Mouse (Mus musculus) kidney, embryonic 14.5 days (tissue): ENCODE data around the gene Mad2l2. TPM values are rescaled to one million over a fixed set of nuclear protein-coding genes. Genes with fewer than 3 reads are reported as not detected.
A peak's percentile ranks its signal among the peaks of the same experiment; 100 is the strongest.

Experiments used
- ATAC-seq: fragments of 200-750 bp; cut with Nextera tagmentation; 2 replicates; pipeline ENCODE4 v1.8.0; 2017; ENCODE audit warnings: moderate number of reproducible peaks, mild to moderate bottlenecking, moderate TSS enrichment, moderate library complexity; ENCODE audit not compliant: low FRiP score, low TSS enrichment
- H3K27ac ChIP-seq: fragments of 300-500 bp; sonication (generic); 2 replicates; pipeline ENCODE4 v1.5.1; 2014; ENCODE audit warnings: low read depth, mild to moderate bottlenecking, low read length, moderate library complexity, mixed read lengths
- H3K27me3 ChIP-seq: fragments of 300-500 bp; sonication (generic); 2 replicates; pipeline ENCODE4 v1.6.1; 2014; ENCODE audit warnings: mild to moderate bottlenecking, low read length; ENCODE audit not compliant: control insufficient read depth, insufficient read depth
- H3K36me3 ChIP-seq: fragments of 300-500 bp; sonication (generic); 2 replicates; pipeline ENCODE4 v1.6.1; 2014; ENCODE audit warnings: low read length, mixed read lengths; ENCODE audit not compliant: control insufficient read depth, insufficient read depth
- H3K4me1 ChIP-seq: fragments of 300-500 bp; sonication (generic); 2 replicates; pipeline ENCODE4 v1.6.1; 2014; ENCODE audit warnings: low read length, mixed read lengths; ENCODE audit not compliant: control insufficient read depth, insufficient read depth
- H3K4me2 ChIP-seq: fragments of 300-500 bp; sonication (generic); replicated peaks from 2 replicates; pipeline ENCODE4 v1.6.1; 2014; ENCODE audit warnings: low read depth, mild to moderate bottlenecking, low read length
- H3K4me3 ChIP-seq: fragments of 300-500 bp; sonication (generic); 2 replicates; pipeline ENCODE4 v1.5.1; 2014; ENCODE audit warnings: mild to moderate bottlenecking, low read length
- H3K9ac ChIP-seq: fragments of 300-500 bp; sonication (generic); 2 replicates; pipeline ENCODE4 v1.6.1; 2014; ENCODE audit warnings: low read depth, mild to moderate bottlenecking, low read length, moderate library complexity
- H3K9me3 ChIP-seq: fragments of 300-500 bp; sonication (generic); 2 replicates; pipeline ENCODE4 v1.6.1; 2016; ENCODE audit warnings: low read length; ENCODE audit not compliant: control insufficient read depth
- WGBS: fragments of 180-500 bp; shearing (Covaris S2); extraction: QIAGEN DNeasy Blood & Tissue Kit; methylation state at CpG from one replicate; pipeline ENCODE4 v1.1.7; 2014; 5-methylcytosine and 5-hydroxymethylcytosine counted together
- polyA plus RNA-seq: library from polyadenylated mRNA; unstranded; fragments of >200 nt; fragmentation: Nextera tagmentation; extraction: Ambion mirVana; gene quantifications from 2 replicates; pipeline ENCODE4 v1.2.1, GENCODE M21; 2014

Gene Mad2l2
- polyA plus RNA-seq, 1 experiment from 2014 or later = 81.1 TPM

DNA sequence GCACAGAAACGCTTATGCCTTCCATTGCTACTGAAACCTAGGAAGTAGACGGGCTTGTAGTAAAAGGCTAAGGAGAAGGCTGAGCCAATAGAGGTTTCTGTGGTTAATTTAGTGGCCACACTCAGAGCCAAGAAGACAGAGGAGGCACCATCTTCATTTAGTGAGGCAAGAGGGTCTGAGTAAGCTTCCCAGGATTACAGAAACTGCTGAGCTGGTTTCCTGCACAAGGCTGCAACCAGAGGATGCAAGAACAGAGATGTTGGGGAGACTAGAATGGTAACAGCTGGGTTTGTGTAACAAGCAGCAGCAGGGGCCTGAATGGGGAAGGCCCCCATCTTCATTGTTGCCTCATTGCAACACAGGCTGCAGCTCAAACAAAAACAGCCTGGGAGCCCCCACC lies 1.5 kb upstream of the Mad2l2 start:
- no peak overlapping the region for H3K27ac ChIP-seq
- no peaks in the 10 kb centered on the region for H3K36me3 ChIP-seq
- ATAC-seq = no peak
- no peaks in the 10 kb centered on the region for H3K9me3 ChIP-seq
- no peak overlapping the region for H3K9ac ChIP-seq
- WGBS = 63% methylated on average over 2 of the region's 2 CpGs
- no peak overlapping the region for H3K4me3 ChIP-seq
- 0 out of 2 replicates have a peak, but pooled peaks cover 10% of the 10 kb centered on the region for H3K4me1 ChIP-seq
- no peak overlapping the region for H3K4me2 ChIP-seq
- peaks cover 28% of the 10 kb centered on the region for H3K27me3 ChIP-seq

DNA sequence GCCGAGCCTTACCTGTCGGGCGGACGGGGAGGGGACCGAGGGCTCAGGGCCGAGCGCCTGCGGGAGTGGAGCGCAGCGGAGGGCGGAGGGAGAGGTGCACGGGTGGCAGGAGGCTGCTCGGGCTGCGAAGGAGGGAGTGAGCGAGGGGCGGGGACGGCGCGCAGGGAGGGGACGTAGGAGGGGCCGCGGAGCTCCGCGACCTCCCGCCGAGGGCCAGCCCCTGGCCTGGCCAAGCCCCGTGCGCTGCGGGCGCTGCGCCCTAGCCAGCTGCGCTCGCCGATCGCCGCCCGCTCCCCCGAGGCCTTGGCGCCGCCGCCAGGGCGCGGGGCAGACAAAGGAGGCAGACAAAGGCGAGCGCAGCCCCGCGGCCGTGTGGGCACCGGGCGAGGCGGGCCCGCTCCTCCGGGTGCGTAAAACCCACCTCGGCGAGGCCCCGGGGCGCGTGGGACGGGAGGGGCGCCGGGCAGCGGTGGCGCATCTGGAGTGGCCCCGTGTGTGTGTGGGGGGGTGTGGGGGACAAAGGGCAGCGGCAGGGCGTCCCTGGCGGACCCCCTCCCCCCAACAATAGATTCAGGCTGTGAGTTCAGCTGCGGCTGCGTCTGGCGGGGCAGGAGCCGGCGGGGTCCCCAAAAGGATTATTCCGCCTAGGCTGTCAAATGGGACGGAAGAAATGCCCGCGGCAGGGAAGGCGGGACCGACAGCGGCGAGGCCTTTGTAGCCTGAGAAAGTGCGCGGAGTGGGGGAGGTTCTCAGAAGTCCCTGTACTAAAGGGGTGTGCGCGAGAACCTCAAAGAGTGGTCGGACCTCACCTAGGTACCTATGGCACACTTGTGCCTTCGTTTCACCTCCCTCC lies 603 bp downstream of the Mad2l2 start, which contains the start of gene Draxin:
Gene Draxin (minus strand): TSS at position 138 of the 853 bp plus-strand sequence.
- WGBS = 1% methylated on average over 56 of the region's 87 CpGs
- Histone ChIP-seq H3K4me2 (peak within 1 kb of the TSS; percentile 98), H3K36me3 (no peaks in the 10 kb centered on the region), H3K9me3 (no peaks in the 10 kb centered on the region), H3K27ac (0 out of 2 replicates have a peak within 1 kb of the TSS, but pooled peaks have one; percentile 30), H3K9ac (peak within 1 kb of the TSS; percentile 75), H3K4me3 (peak within 1 kb of the TSS; percentile 67), H3K4me1 (0 out of 2 replicates have a peak, but pooled peaks cover 10% of the 10 kb centered on the region), H3K27me3 (peaks cover 28% of the 10 kb centered on the region)
- peak; percentile 93 for ATAC-seq

DNA sequence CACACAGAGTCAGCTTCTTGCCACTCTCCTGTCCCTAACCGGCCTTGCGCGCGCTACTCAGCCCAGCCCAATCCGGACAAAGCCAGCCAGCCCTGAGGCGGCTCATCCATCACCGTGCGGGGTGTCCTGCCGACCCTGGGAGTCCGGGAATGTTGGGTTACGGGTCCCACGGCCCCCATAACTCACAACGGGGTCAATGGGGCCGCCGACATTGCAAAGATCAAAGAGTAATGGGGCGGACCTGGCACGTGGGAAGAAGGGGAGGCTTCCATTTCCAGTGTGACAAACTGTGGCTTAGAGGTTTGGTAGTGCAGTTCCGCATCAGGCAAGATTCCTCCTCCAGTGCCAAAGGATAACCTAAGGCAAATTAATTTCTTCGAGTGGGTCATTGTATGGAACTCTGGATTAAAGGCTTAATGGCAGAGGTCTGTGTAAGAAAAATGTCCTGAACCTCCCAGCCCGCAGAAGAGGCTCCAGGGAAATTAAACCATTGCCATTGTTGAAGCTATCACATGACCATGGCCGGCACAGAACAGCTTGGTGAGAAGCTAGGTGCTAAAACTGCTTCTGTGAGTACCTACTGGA lies 1.4 kb downstream of the Mad2l2 start:
- Histone ChIP-seq H3K36me3 (no peaks in the 10 kb centered on the region), H3K4me3 (peak overlapping the region; percentile 67), H3K27me3 (peaks cover 28% of the 10 kb centered on the region), H3K4me2 (peak overlapping the region; percentile 98), H3K9me3 (no peaks in the 10 kb centered on the region), H3K9ac (no peak overlapping the region), H3K4me1 (0 out of 2 replicates have a peak, but pooled peaks cover 10% of the 10 kb centered on the region), H3K27ac (no peak overlapping the region)
- ATAC-seq = peak; percentile 69
- WGBS = 1% methylated on average over 21 of the region's 21 CpGs

DNA sequence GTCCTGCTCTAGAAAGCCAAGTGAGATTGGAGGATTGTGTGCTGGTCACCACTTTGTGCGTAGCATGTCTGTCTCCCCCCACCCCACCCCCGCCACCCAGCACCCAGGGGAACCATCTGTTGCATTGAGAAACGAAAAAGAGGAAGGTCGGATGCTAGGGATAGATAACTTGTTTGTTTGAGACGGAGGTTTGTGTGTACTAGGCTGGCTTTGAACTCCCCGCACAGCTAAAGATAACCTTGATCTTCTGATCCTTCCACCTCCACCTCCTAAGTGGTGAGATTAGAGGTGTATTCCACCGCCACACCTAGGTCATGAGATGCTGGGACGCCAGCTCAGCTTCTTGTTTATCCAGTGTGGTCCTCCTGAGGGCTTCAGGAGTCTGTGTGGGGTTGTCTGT lies 4.8 kb downstream of the Mad2l2 start:
- Histone ChIP-seq H3K4me1 (0 out of 2 replicates have a peak, but pooled peaks cover 12% of the 10 kb centered on the region), H3K9me3 (no peaks in the 10 kb centered on the region), H3K4me3 (no peak overlapping the region), H3K27me3 (peaks cover 11% of the 10 kb centered on the region), H3K36me3 (no peaks in the 10 kb centered on the region), H3K27ac (no peak overlapping the region), H3K9ac (no peak overlapping the region), H3K4me2 (no peak overlapping the region)
- WGBS = 88% methylated on average over 8 of the region's 8 CpGs
- ATAC-seq = no peak

DNA sequence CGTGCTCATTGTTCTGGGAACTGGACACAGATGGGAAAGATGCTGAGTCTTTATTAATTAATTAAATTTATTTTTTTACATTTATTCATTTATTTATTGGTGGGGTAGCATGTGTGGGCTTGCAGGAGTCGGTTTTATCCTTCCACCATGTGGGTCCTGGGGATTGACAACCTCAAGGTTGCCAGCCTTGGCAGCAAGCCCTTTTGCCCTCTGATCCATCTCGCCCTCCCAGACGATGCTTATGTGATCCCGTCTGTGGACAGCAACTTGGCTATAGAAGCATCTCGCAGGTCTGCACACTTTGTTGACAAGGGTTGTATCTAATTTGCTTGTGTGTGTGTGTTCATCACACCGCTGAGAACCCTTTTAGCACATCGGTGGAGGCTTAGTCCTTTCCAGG lies 7.3 kb downstream of the Mad2l2 start:
- no peak overlapping the region for H3K27ac ChIP-seq
- 75% methylated on average over 8 of the region's 8 CpGs for WGBS
- H3K9me3 ChIP-seq = no peaks in the 10 kb centered on the region

DNA sequence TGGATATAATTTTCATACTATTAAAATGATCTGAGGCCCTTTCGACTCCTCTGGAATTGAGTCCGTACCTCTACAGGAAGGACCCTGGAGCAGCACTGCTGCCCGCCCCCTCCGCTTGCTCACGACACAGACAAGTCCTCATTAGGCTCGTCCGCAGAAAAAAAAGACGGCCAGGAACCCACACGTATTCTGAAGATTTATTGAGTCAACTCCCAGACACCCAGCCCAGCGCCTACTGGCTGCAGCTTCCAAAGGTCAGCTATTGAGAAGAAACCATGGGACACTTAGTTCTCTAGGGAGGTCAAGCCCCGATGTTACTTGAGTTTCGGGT lies 9.5 kb downstream of the Mad2l2 start:
- peak overlapping the region; percentile 76 for H3K4me3 ChIP-seq
- H3K4me1 ChIP-seq = 0 out of 2 replicates have a peak, but pooled peaks cover 9% of the 10 kb centered on the region
- H3K9me3 ChIP-seq = no peaks in the 10 kb centered on the region
- 0 out of 2 replicates have a peak overlapping the region, but pooled peaks have one; percentile 94 for H3K27ac ChIP-seq
- peak overlapping the region; percentile 92 for H3K4me2 ChIP-seq
- H3K36me3 ChIP-seq = peaks cover 3% of the 10 kb centered on the region; the same call in 1 of the 2 replicates
- 0% methylated on average over 12 of the region's 12 CpGs for WGBS
- no peaks in the 10 kb centered on the region; the same call in 1 of the 2 replicates for H3K27me3 ChIP-seq
- no peak for ATAC-seq
- peak overlapping the region; percentile 70; the same call in 1 of the 2 replicates for H3K9ac ChIP-seq

More for the DNA sequence above, 7.3 kb downstream of the Mad2l2 start:
- ATAC-seq = no peak
- Histone ChIP-seq H3K4me2 (no peak overlapping the region), H3K36me3 (no peaks in the 10 kb centered on the region), H3K4me3 (no peak overlapping the region), H3K27me3 (no peaks in the 10 kb centered on the region; the same call in 1 of the 2 replicates), H3K9ac (no peak overlapping the region), H3K4me1 (0 out of 2 replicates have a peak, but pooled peaks cover 9% of the 10 kb centered on the region)

DNA sequence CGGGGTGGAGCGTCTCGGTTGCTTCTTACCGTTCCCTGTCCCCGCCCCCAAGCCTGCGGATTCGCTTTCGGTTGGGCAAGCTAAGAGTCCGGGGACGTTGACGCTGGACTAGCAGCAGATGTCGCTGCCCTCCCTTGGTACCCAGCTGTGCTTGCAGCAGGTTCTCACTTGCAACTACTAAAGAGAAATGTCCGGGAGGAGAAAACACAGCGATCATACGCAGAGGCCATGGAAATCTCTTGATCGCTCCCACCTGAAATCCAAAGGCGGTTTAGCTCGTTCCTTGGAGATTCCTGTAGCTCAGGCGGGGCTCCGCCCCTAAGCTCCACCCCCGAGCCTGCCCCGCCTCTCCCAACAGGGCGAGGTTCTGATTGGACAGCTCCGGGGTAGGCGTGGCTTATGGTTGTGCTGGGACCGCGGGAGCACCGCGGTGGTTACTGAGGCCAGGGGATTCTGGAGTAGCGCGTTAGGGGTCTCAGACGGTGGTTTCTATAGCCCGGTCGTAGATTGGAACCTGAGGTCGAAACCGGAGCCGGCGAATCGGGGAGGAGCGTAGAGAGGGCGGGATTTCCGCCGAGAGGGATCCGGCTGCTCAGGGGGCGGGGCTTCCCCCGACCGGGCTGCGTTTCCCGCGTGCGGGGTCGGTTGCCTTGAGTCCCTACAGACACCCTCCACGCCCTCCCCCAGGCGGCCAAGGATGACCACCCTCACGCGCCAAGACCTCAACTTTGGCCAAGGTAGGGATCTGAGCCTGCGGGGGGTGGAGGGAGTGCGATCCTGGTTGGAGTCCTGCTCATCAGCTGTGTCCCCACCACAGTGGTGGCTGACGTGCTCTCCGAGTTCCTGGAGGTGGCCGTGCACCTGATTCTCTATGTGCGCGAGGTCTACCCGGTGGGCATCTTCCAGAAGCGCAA lies 10.2 kb downstream of the Mad2l2 start:
- Histone ChIP-seq H3K9me3 (no peaks in the 10 kb centered on the region), H3K27me3 (no peaks in the 10 kb centered on the region; the same call in 1 of the 2 replicates), H3K4me2 (peak overlapping the region; percentile 92), H3K4me3 (peak overlapping the region; percentile 76), H3K9ac (peak overlapping the region; percentile 70), H3K27ac (peak overlapping the region; percentile 94), H3K36me3 (peaks cover 5% of the 10 kb centered on the region; the same call in 1 of the 2 replicates), H3K4me1 (0 out of 2 replicates have a peak, but pooled peaks cover 9% of the 10 kb centered on the region)
- peak; percentile 95 for ATAC-seq
- WGBS = under 1% methylated on average over 64 of the region's 65 CpGs

DNA sequence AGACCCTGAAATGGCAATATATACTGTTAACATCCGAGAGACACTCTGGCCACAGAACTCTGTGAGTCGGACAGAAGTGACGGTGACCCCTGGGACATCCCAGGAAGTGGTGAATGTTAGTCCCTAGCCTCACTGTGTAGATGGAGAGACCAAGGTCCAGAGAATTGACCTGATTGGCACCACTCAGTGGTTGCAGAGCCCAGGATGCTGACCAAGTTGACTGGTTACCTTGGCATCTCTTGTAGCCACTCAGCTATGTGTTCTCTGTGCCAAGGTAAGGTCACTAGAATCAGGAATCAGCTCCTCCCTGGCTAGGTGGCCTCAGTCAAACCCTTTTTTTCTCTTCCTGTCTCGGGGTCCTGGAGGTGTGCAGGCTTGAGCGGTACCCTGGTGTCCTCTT lies 13.5 kb downstream of the Mad2l2 start:
- Histone ChIP-seq H3K4me3 (no peak overlapping the region), H3K4me2 (no peak overlapping the region), H3K4me1 (0 out of 2 replicates have a peak, but pooled peaks cover 9% of the 10 kb centered on the region), H3K27ac (no peak overlapping the region), H3K9me3 (no peaks in the 10 kb centered on the region), H3K27me3 (no peaks in the 10 kb centered on the region; the same call in 1 of the 2 replicates), H3K36me3 (peaks cover 12% of the 10 kb centered on the region; the same call in 1 of the 2 replicates), H3K9ac (no peak overlapping the region)
- no peak for ATAC-seq
- WGBS = 90% methylated on average over 5 of the region's 5 CpGs
